Mouse (Mus musculus): ENCODE data around the gene H2afy. TPM values are rescaled to one million over a fixed set of nuclear protein-coding genes. Genes with fewer than 3 reads are reported as not detected.

Gene H2afy
- total RNA-seq, 1 experiment from 2014 or later, result 133 TPM

Other genes with a start within 250 kb of the H2afy start
- 1.1 and 1.5 TPM in 2 replicates for gene Tifab, start 42.5 kb upstream of the H2afy start, total RNA-seq (2021)
- not detected in 2 replicates for gene Neurog1, start 115.8 kb upstream of the H2afy start, total RNA-seq (2021)
- 29.4 and 36.9 TPM in 2 replicates for gene Cxcl14, start 160.2 kb upstream of the H2afy start, total RNA-seq (2021)

Measured in adrenal gland, postnatal 25 days (tissue).